Mouse (Mus musculus): ENCODE measurements around the gene Pip5k1b. TPM values are rescaled to one million over a fixed set of nuclear protein-coding genes. Genes with fewer than 3 reads are reported as not detected.

Gene Pip5k1b
- total RNA-seq, 1 experiment: 2.1 TPM

DNA sequence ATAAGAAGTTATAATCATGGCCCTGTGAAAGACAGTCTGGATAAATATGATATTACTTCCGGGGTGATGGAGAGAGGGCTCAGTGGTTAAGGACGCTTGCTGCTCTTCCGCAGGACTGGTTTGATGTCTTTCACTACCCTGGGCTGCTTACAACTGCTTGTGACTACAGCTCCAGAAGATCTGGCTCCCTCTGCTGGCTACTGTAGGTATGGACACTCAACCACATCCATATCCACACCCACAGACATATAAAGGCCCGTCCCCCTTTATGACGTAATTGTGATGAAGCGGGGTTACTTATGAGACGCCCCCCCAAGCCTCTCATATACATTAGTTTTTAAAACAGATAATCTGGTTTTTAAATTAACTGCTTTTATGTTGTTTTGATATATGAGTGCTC lies 290.7 kb downstream of the Pip5k1b start:
- TF ChIP-seq MAFK (IDR thresholded peaks at IDR 0.05; ENCODE audit: insufficient read depth, low read depth, low read length) (no peak), ZNF384 (IDR thresholded peaks at IDR 0.05; ENCODE audit: low read depth, low read length) (0 out of 2 replicates have a peak, but pooled peaks have one; percentile 10), ZC3H11A (IDR thresholded peaks at IDR 0.05; ENCODE audit: borderline replicate concordance, low read depth, low read length) (peak; percentile 56)
- Histone ChIP-seq H3K36me3 (ENCODE audit: control insufficient read depth, insufficient read depth, low read length, poor library complexity, severe bottlenecking) (peaks cover 7% of the 10 kb centered on the region), H3K9ac (ENCODE audit: insufficient read depth, low read depth, low read length, poor library complexity, severe bottlenecking) (no peak overlapping the region), H3K27ac (ENCODE audit: insufficient read depth, low read depth, low read length, poor library complexity, severe bottlenecking) (no peak overlapping the region), H3K9me3 (ENCODE audit: control insufficient read depth, insufficient read depth, low read depth, low read length) (no peaks in the 10 kb centered on the region), H3K4me1 (ENCODE audit: control insufficient read depth in 2 of 2, insufficient read depth in 2 of 2, low read length in 2 of 2, poor library complexity in 1 of 2) (peaks cover 0 to under 1% of the 10 kb centered on the region in 2 experiments; a peak in 2 of 4 replicates), H3K4me3 (ENCODE audit: insufficient read depth in 1 of 2, low read depth in 1 of 2, low read length in 2 of 2, poor library complexity in 1 of 2, severe bottlenecking in 1 of 2) (no peak overlapping the region)
- peak; percentile 85 for DNase-seq (ENCODE audit: low read depth, low spot score)
- in situ Hi-C loops (cut with MboI; ENCODE audit: low sequenced_read_pairs in 2 of 2, unreplicated experiment in 2 of 2): no loop called here

GRCm38 (mm10) chr19:24262736-24263135 lies 292.9 kb downstream of the Pip5k1b start:
- in situ Hi-C loops (cut with MboI; ENCODE audit: low sequenced_read_pairs in 2 of 2, unreplicated experiment in 2 of 2): no loop called here
- Histone ChIP-seq H3K9me3 (ENCODE audit: control insufficient read depth, insufficient read depth, low read depth, low read length) (no peaks in the 10 kb centered on the region), H3K4me1 (ENCODE audit: control insufficient read depth in 2 of 2, insufficient read depth in 2 of 2, low read length in 2 of 2, poor library complexity in 1 of 2) (peaks cover 0 to 2% of the 10 kb centered on the region in 2 experiments; a peak in 3 of 4 replicates), H3K4me3 (ENCODE audit: insufficient read depth in 1 of 2, low read depth in 1 of 2, low read length in 2 of 2, poor library complexity in 1 of 2, severe bottlenecking in 1 of 2) (no peak overlapping the region), H3K27ac (ENCODE audit: insufficient read depth, low read depth, low read length, poor library complexity, severe bottlenecking) (no peak overlapping the region), H3K36me3 (ENCODE audit: control insufficient read depth, insufficient read depth, low read length, poor library complexity, severe bottlenecking) (peaks cover 7% of the 10 kb centered on the region), H3K9ac (ENCODE audit: insufficient read depth, low read depth, low read length, poor library complexity, severe bottlenecking) (no peak overlapping the region)
- TF ChIP-seq ZNF384 (IDR thresholded peaks at IDR 0.05; ENCODE audit: low read depth, low read length): no peak
- no peak for DNase-seq (ENCODE audit: low read depth, low spot score)

- peaks cover 0 to 2% of the 10 kb centered on the region in 2 experiments; a peak in 2 of 4 replicates for H3K4me1 ChIP-seq (ENCODE audit: control insufficient read depth in 2 of 2, insufficient read depth in 2 of 2, low read length in 2 of 2, poor library complexity in 1 of 2)
- no peak for DNase-seq (ENCODE audit: low read depth, low spot score)
- H3K9ac ChIP-seq (ENCODE audit: insufficient read depth, low read depth, low read length, poor library complexity, severe bottlenecking): no peak overlapping the region
- in situ Hi-C loops (cut with MboI; ENCODE audit: low sequenced_read_pairs in 2 of 2, unreplicated experiment in 2 of 2): no loop called here
- no peak overlapping the region for H3K27ac ChIP-seq (ENCODE audit: insufficient read depth, low read depth, low read length, poor library complexity, severe bottlenecking)
- no peak overlapping the region for H3K4me3 ChIP-seq (ENCODE audit: insufficient read depth in 1 of 2, low read depth in 1 of 2, low read length in 2 of 2, poor library complexity in 1 of 2, severe bottlenecking in 1 of 2)
- peaks cover 6% of the 10 kb centered on the region for H3K36me3 ChIP-seq (ENCODE audit: control insufficient read depth, insufficient read depth, low read length, poor library complexity, severe bottlenecking)
- H3K9me3 ChIP-seq (ENCODE audit: control insufficient read depth, insufficient read depth, low read depth, low read length): no peaks in the 10 kb centered on the region
- TF ChIP-seq ZC3H11A (IDR thresholded peaks at IDR 0.05; ENCODE audit: borderline replicate concordance, low read depth, low read length) (no peak), CHD2 (IDR thresholded peaks at IDR 0.05; ENCODE audit: low read depth, low read length) (no peak), HCFC1 (IDR thresholded peaks at IDR 0.05; ENCODE audit: borderline replicate concordance, insufficient read depth, low read length) (no peak), MAFK (IDR thresholded peaks at IDR 0.05; ENCODE audit: insufficient read depth, low read depth, low read length) (no peak), ZNF384 (IDR thresholded peaks at IDR 0.05; ENCODE audit: low read depth, low read length) (no peak)
These were observed 296.0 kb downstream of the Pip5k1b start for GRCm38 (mm10) chr19:24259390-24260351.

DNA sequence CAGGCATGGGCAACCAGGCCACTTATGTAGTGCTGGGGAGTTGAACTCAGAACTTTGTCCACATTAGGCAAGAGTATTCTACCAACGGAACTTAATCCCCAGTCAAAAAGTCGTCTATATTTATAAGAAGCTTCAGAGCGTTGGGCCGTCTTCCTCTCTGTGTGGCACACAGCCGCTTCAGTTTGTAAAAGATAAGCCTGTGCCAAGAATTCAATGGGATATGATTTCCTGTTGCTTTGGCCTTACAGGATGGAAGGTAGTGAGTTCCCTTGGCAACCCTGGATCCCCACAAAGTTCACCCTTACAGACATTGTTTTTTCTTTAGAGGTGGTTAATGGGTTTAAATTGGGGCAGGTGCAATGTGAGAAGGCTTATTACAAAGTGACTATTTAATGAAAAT lies 297.3 kb downstream of the Pip5k1b start:
- Histone ChIP-seq H3K4me1 (ENCODE audit: control insufficient read depth in 2 of 2, insufficient read depth in 2 of 2, low read length in 2 of 2, poor library complexity in 1 of 2) (peaks cover 0 to 2% of the 10 kb centered on the region in 2 experiments; a peak in 2 of 4 replicates), H3K9ac (ENCODE audit: insufficient read depth, low read depth, low read length, poor library complexity, severe bottlenecking) (no peak overlapping the region), H3K27ac (ENCODE audit: insufficient read depth, low read depth, low read length, poor library complexity, severe bottlenecking) (no peak overlapping the region), H3K36me3 (ENCODE audit: control insufficient read depth, insufficient read depth, low read length, poor library complexity, severe bottlenecking) (peaks cover 3% of the 10 kb centered on the region; the same call in 1 of the 2 replicates), H3K9me3 (ENCODE audit: control insufficient read depth, insufficient read depth, low read depth, low read length) (no peaks in the 10 kb centered on the region), H3K4me3 (ENCODE audit: insufficient read depth in 1 of 2, low read depth in 1 of 2, low read length in 2 of 2, poor library complexity in 1 of 2, severe bottlenecking in 1 of 2) (no peak overlapping the region)
- TF ChIP-seq ZC3H11A (IDR thresholded peaks at IDR 0.05; ENCODE audit: borderline replicate concordance, low read depth, low read length) (no peak), MAFK (IDR thresholded peaks at IDR 0.05; ENCODE audit: insufficient read depth, low read depth, low read length) (no peak), HCFC1 (IDR thresholded peaks at IDR 0.05; ENCODE audit: borderline replicate concordance, insufficient read depth, low read length) (no peak), CHD2 (IDR thresholded peaks at IDR 0.05; ENCODE audit: low read depth, low read length) (no peak), ZNF384 (IDR thresholded peaks at IDR 0.05; ENCODE audit: low read depth, low read length) (no peak)
- no peak for DNase-seq (ENCODE audit: low read depth, low spot score)
- in situ Hi-C loops (cut with MboI; ENCODE audit: low sequenced_read_pairs in 2 of 2, unreplicated experiment in 2 of 2): no loop called here
